Mouse (Mus musculus) E14TG2a.4 (cell line): ENCODE data around the gene Slc1a1.

Experiments used
- CTCF ChIP-seq: conservative IDR thresholded peaks from 2 replicates; pipeline ENCODE4 v1.5.1; 2014; ENCODE audit warnings: low read length
- NANOG ChIP-seq: IDR thresholded peaks from 2 replicates; pipeline ENCODE4 v1.6.1; 2014; ENCODE audit warnings: borderline replicate concordance, low read length, mixed read lengths
- POU5F1 ChIP-seq: IDR thresholded peaks from 2 replicates; pipeline ENCODE4 v1.6.1; 2014; ENCODE audit warnings: low read length, borderline replicate concordance

GRCm38 (mm10) chr19:28800448-28800847, 34.4 kb upstream of the Slc1a1 start:
- TF ChIP-seq CTCF (no peak), POU5F1 (no peak), NANOG (no peak)
